Comparison of ENCODE assay signal across 22 mouse cellular contexts in the genomic region with DNA sequence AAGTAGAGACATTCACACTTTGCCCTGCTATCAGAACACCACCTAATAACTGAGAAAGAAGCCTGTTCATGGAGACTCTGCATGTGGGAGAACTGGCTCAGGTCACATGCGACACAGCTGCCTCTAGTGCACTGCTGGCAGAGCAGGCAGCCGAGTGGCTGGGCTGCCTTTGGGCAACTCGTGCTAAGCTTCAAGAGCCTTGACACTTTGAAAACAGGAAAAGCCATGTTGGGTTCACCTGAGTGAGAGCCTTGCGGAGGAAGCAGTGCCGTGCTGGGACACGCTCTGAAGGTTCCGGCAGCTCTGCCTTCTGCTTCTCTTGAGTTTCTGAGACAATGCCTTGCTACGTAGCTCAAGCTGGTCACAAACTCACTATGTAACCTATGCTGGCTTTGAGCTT.
DNase-seq lines count a peak whose midpoint lies in the region; ATAC-seq and TF ChIP-seq lines count a peak whose summit lies in the region.
"Had no signal": no experiment of that assay in that cellular context is flagged by ENCODE, and none has a peak within 500 bp of the region (broad histone marks: within the 10 kb centered on the region; RNA-seq: fewer than 3 reads in every experiment).

No protein-coding gene starts in this region.

- no peak for ATAC-seq in liver, embryonic 12.5 days
- ATAC-seq: intestine, embryonic 15.5 days; Patski had no signal

- peak; percentile 31 for DNase-seq in kidney, adult 2 months
- DNase-seq in kidney, postnatal 36 days, result no peak
- DNase-seq in A20 (ENCODE audit: low read depth, low spot score), result peak; percentile 17
- DNase-seq in lung, postnatal 36 days, result peak; percentile 62
- peak; percentile 50 for DNase-seq in thymus, adult 2 months
- DNase-seq in heart, embryonic 10.5 days (ENCODE audit: low spot score), result no peak
- DNase-seq in heart, adult 8-10 months (ENCODE audit: low spot score), result no peak
- DNase-seq: adrenal gland, postnatal 36 days; cerebellum, adult 8-10 months; gastrocnemius, postnatal 25 days; heart, postnatal 14 days; layer of hippocampus, adult 9-11 months; right cerebral cortex, postnatal 14 days had no signal

- peaks cover 13% of the 10 kb centered on the region for H3K4me1 ChIP-seq in kidney, adult 2 months (ENCODE audit: control insufficient read depth, insufficient read depth, low read length)
- peaks cover 17% of the 10 kb centered on the region for H3K4me1 ChIP-seq in thymus, adult 2 months (replicated peaks; ENCODE audit: control insufficient read depth, insufficient read depth, low read length)
- H3K4me1 ChIP-seq in heart, embryonic 10.5 days, result peaks cover 10% of the 10 kb centered on the region
- H3K4me1 ChIP-seq in liver, embryonic 12.5 days, result peaks cover 52% of the 10 kb centered on the region
- H3K4me1 ChIP-seq: neural tube, embryonic 12.5 days had no signal

- no peaks in the 10 kb centered on the region for H3K27me3 ChIP-seq in kidney, adult 2 months (replicated peaks; ENCODE audit: control insufficient read depth, insufficient read depth, low read length)
- no peaks in the 10 kb centered on the region for H3K27me3 ChIP-seq in thymus, adult 2 months (ENCODE audit: control insufficient read depth, insufficient read depth, low read length)
- H3K27me3 ChIP-seq in heart, embryonic 10.5 days (ENCODE audit: insufficient read depth, poor library complexity, severe bottlenecking), result no peaks in the 10 kb centered on the region
- H3K27me3 ChIP-seq in liver, embryonic 12.5 days (replicated peaks), result no peaks in the 10 kb centered on the region
- H3K27me3 ChIP-seq: intestine, embryonic 15.5 days; limb, embryonic 15.5 days; lung, embryonic 15.5 days; neural tube, embryonic 12.5 days; Patski had no signal

- no peak overlapping the region for H3K27ac ChIP-seq in kidney, adult 2 months (ENCODE audit: insufficient read depth, low read depth, low read length)
- H3K27ac ChIP-seq in thymus, adult 2 months (ENCODE audit: control insufficient read depth, insufficient read depth, low read length), result no peak overlapping the region
- H3K27ac ChIP-seq in heart, embryonic 10.5 days, result no peak overlapping the region
- H3K27ac ChIP-seq in liver, embryonic 12.5 days, result no peak overlapping the region
- H3K27ac ChIP-seq: hindbrain, embryonic 14.5 days; intestine, embryonic 15.5 days; kidney, postnatal 0 days; limb, embryonic 15.5 days; lung, embryonic 15.5 days; neural tube, embryonic 12.5 days had no signal

- H3K9me3 ChIP-seq in heart, embryonic 10.5 days, result no peaks in the 10 kb centered on the region
- H3K9me3 ChIP-seq in liver, embryonic 12.5 days (replicated peaks), result no peaks in the 10 kb centered on the region
- H3K9me3 ChIP-seq: intestine, embryonic 15.5 days; limb, embryonic 15.5 days; lung, embryonic 15.5 days; neural tube, embryonic 12.5 days had no signal

- no peak overlapping the region for H3K4me3 ChIP-seq in kidney, adult 2 months (ENCODE audit: insufficient read depth, low read depth, low read length)
- no peak overlapping the region for H3K4me3 ChIP-seq in thymus, adult 2 months (ENCODE audit: control insufficient read depth, insufficient read depth, low read length)
- H3K4me3 ChIP-seq in heart, embryonic 10.5 days, result no peak overlapping the region
- no peak overlapping the region for H3K4me3 ChIP-seq in liver, embryonic 12.5 days
- H3K4me3 ChIP-seq: intestine, embryonic 15.5 days; limb, embryonic 15.5 days; lung, embryonic 15.5 days; neural tube, embryonic 12.5 days had no signal

- no peak overlapping the region for H3K9ac ChIP-seq in liver, embryonic 12.5 days
- H3K9ac ChIP-seq: hindbrain, embryonic 14.5 days; intestine, embryonic 15.5 days; limb, embryonic 15.5 days; lung, embryonic 15.5 days; neural tube, embryonic 12.5 days had no signal

- no peak overlapping the region for H3K4me2 ChIP-seq in liver, embryonic 12.5 days
- H3K4me2 ChIP-seq: heart, embryonic 11.5 days; hindbrain, embryonic 14.5 days; intestine, embryonic 15.5 days; limb, embryonic 15.5 days; lung, embryonic 15.5 days; neural tube, embryonic 12.5 days had no signal

- TF ChIP-seq CTCF in kidney, adult 2 months (conservative IDR thresholded peaks at IDR 0.05; ENCODE audit: insufficient read depth, insufficient read length, low read depth, low read length), result no peak
- TF ChIP-seq CTCF in thymus, adult 2 months (IDR thresholded peaks at IDR 0.05; ENCODE audit: borderline replicate concordance, control insufficient read depth, extremely low read depth, insufficient read depth, low read length, poor library complexity), result no peak

- TF ChIP-seq POLR2A in kidney, adult 2 months (IDR thresholded peaks at IDR 0.05; ENCODE audit: low read depth, low read length), result no peak
- no peak for TF ChIP-seq POLR2A in thymus, adult 2 months (IDR thresholded peaks at IDR 0.05; ENCODE audit: control insufficient read depth, extremely low read depth, insufficient read depth, low read length, poor library complexity)

- WGBS in kidney, adult 2 months, result 73% methylated on average over 8 of the region's 8 CpGs
- WGBS in thymus, adult 2 months, result 16% methylated on average over 8 of the region's 8 CpGs
- 82% methylated on average over 8 of the region's 8 CpGs for WGBS in heart, embryonic 10.5 days
- WGBS in liver, embryonic 12.5 days (ENCODE audit: insufficient replicate concordance), result 87% methylated on average over 8 of the region's 8 CpGs

- no peaks in the 10 kb centered on the region for H3K36me3 ChIP-seq in kidney, adult 2 months (ENCODE audit: control insufficient read depth, insufficient read depth, low read length)
- H3K36me3 ChIP-seq in thymus, adult 2 months (ENCODE audit: control insufficient read depth, insufficient read depth, low read length), result no peaks in the 10 kb centered on the region
- H3K36me3 ChIP-seq in heart, embryonic 10.5 days, result peaks cover 5% of the 10 kb centered on the region; the same call in 1 of the 2 replicates
- H3K36me3 ChIP-seq in liver, embryonic 12.5 days, result no peaks in the 10 kb centered on the region
- H3K36me3 ChIP-seq: limb, embryonic 15.5 days; lung, embryonic 15.5 days had no signal

Comparison
In these comparisons a context has a peak if more than half of its experiments do, and no peak if none do; other contexts are left out.
1. DNase-seq: peak in kidney, adult 2 months (single experiment), A20 (single experiment), lung, postnatal 36 days (single experiment) and thymus, adult 2 months (single experiment); none in kidney, postnatal 36 days (0 of 2), heart, embryonic 10.5 days (single experiment) and heart, adult 8-10 months (single experiment).